11 mouse cellular contexts compared by ENCODE assay signal in the genomic region with DNA sequence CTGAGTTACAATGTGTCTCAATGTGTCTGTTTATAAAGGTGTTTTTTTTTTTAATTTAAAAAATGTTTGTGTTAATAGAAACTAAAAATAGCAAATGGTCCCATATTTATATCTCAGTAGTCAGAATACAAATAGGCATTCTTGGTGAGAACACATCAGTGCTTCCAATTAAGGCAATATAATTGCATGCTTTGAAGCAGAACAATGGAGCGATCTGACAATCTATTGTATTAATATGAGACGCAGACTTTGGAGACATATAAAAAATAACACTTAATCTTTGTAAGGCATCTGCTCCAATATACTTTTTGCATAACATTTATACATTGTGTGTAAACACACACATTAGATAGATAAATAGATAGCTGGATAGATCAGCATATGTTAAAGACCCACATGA.
"Had no signal": no experiment of that assay in that cellular context is flagged by ENCODE, and none has a peak within 500 bp of the region (broad histone marks: within the 10 kb centered on the region; RNA-seq: fewer than 3 reads in every experiment).

No protein-coding gene starts in this region.

- DNase-seq: right cerebral cortex, adult 18-20 months; right cerebral cortex, postnatal 14 days; right cerebral cortex, postnatal 25 days; right cerebral cortex, postnatal 4 days; spleen, adult 18-20 months; thymus, adult 18-20 months; thymus, adult 2 months; thymus, postnatal 14 days; thymus, postnatal 25 days; thymus, postnatal 36 days; thymus, postnatal 4 days had no signal
